Mouse (Mus musculus): ENCODE measurements around the gene Senp5.

DNA sequence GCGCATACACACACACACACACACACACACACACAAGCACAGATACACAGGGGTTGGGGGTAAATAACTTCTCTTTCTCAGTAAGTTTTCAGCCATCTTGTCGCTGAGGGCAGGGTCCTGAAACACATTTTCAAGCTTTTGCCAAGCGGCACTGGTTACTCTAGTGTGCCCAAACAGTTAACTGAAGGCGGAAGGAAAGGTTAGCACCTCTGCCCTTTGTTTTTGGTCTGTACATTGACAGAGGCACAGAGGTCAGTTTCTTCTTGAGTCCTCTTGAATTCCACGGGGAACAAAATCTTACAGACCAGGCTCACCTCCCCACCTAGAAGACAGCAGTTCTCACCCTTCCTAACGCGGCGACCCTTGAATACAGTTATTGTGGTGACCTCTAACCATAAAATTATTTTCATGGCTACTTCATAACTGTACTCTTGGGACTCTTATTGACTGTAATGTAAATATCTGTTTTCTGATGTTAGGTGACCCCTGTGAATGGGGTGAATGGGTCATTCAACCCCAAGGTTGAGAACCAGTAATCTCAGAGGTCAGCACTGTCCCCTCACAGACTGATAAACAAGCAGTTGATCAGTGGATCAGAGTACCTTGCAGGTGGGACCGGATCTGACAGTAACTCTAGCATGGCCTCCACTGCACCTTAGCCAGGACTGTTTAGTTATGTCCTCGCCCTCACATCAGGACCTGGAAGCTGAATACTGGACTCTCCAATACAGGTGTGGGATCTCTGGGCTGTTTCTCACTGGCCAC, 5.6 kb upstream of the Senp5 start:
- TF ChIP-seq CTCF (IDR thresholded peaks at IDR 0.05; ENCODE audit: low read depth) (no peak), EP300 (IDR thresholded peaks at IDR 0.05; ENCODE audit: low read depth) (no peak)
